Mouse (Mus musculus) spleen, adult 18-20 months (tissue): ENCODE measurements around the gene Padi1.

Experiments
- DNase-seq, 2 experiments: peaks; one replicate each; pipeline ENCODE4 v3.0.0; 2022; ENCODE audit warnings: mixed read lengths in 2 of 2

Padi1 gene

GRCm38 (mm10) chr4:140815496-140815895, 30.1 kb downstream of the Padi1 start:
- DNase-seq: no peak

- DNase-seq: peak; percentile 24 to 60
These were observed 31.0 kb downstream of the Padi1 start for GRCm38 (mm10) chr4:140814241-140815225.

- DNase-seq: no peak
These were observed 32.0 kb downstream of the Padi1 start for GRCm38 (mm10) chr4:140813358-140814185.

- DNase-seq: no peak
These were observed 33.0 kb downstream of the Padi1 start for GRCm38 (mm10) chr4:140812609-140813008.

- no peak for DNase-seq
These were observed 33.4 kb downstream of the Padi1 start for GRCm38 (mm10) chr4:140812191-140812590.

GRCm38 (mm10) chr4:140810458-140811260, 34.9 kb downstream of the Padi1 start, which contains the start of gene Padi3:
Padi3 (minus strand) TSS chr4:140810648.
- DNase-seq: no peak

GRCm38 (mm10) chr4:140809118-140809517, 36.5 kb downstream of the Padi1 start:
- DNase-seq: no peak

GRCm38 (mm10) chr4:140804601-140805000, 41.0 kb downstream of the Padi1 start:
- DNase-seq: no peak

GRCm38 (mm10) chr4:140801364-140801763, 44.2 kb downstream of the Padi1 start:
- no peak for DNase-seq

GRCm38 (mm10) chr4:140796786-140797185, 48.8 kb downstream of the Padi1 start:
- DNase-seq: no peak

GRCm38 (mm10) chr4:140794678-140795077, 50.9 kb downstream of the Padi1 start:
- DNase-seq: no peak

- DNase-seq: no peak
These were observed 51.8 kb downstream of the Padi1 start for GRCm38 (mm10) chr4:140793795-140794194.

- DNase-seq: no peak
These were observed 53.0 kb downstream of the Padi1 start for GRCm38 (mm10) chr4:140792584-140792983.

GRCm38 (mm10) chr4:140791071-140791470, 54.5 kb downstream of the Padi1 start:
- DNase-seq: no peak

- no peak for DNase-seq
These were observed 55.6 kb downstream of the Padi1 start for GRCm38 (mm10) chr4:140789983-140790382.

- DNase-seq: peak; percentile 51 to 76
These were observed 56.6 kb downstream of the Padi1 start for GRCm38 (mm10) chr4:140788983-140789382.

GRCm38 (mm10) chr4:140788264-140788663, 57.3 kb downstream of the Padi1 start:
- DNase-seq: no peak

GRCm38 (mm10) chr4:140787414-140787813, 58.2 kb downstream of the Padi1 start:
- DNase-seq: no peak

- DNase-seq: no peak
These were observed 60.4 kb downstream of the Padi1 start for GRCm38 (mm10) chr4:140785217-140785616.

GRCm38 (mm10) chr4:140784292-140784945, 61.2 kb downstream of the Padi1 start:
- DNase-seq: no peak

- DNase-seq: no peak
These were observed 62.8 kb downstream of the Padi1 start for GRCm38 (mm10) chr4:140782821-140783220.

- DNase-seq: no peak
These were observed 65.1 kb downstream of the Padi1 start for GRCm38 (mm10) chr4:140780507-140780906.
